Mouse (Mus musculus) R1 (cell line): Measurements from ENCODE around the gene Prkag2.

ENCODE experiments used
- DNase-seq: peaks from one replicate; pipeline ENCODE4 v3.0.0-alpha.2; 2018; ENCODE audit warnings: low read depth, low spot score

Gene Prkag2

GRCm38 (mm10) chr5:24969241-24969880, 131.1 kb downstream of the Prkag2 start:
- DNase-seq, result no peak

- no peak for DNase-seq
Observed at GRCm38 (mm10) chr5:24968792-24969191, 131.7 kb downstream of the Prkag2 start.

- no peak for DNase-seq
Observed at GRCm38 (mm10) chr5:24967898-24968535, 132.4 kb downstream of the Prkag2 start.

GRCm38 (mm10) chr5:24963776-24964175, 136.7 kb downstream of the Prkag2 start:
- no peak for DNase-seq

- no peak for DNase-seq
Observed at GRCm38 (mm10) chr5:24960791-24961190, 139.7 kb downstream of the Prkag2 start.

GRCm38 (mm10) chr5:24959758-24960157, 140.7 kb downstream of the Prkag2 start:
- no peak for DNase-seq

- DNase-seq, result no peak
Observed at GRCm38 (mm10) chr5:24958596-24958995, 141.8 kb downstream of the Prkag2 start.

GRCm38 (mm10) chr5:24956891-24957290, 143.6 kb downstream of the Prkag2 start:
- no peak for DNase-seq

GRCm38 (mm10) chr5:24952842-24953741, 147.3 kb downstream of the Prkag2 start:
- no peak for DNase-seq

- DNase-seq, result no peak
Observed at GRCm38 (mm10) chr5:24952212-24952611, 148.2 kb downstream of the Prkag2 start.

GRCm38 (mm10) chr5:24950891-24951574, 149.4 kb downstream of the Prkag2 start:
- no peak for DNase-seq

- no peak for DNase-seq
Observed at GRCm38 (mm10) chr5:24950039-24950438, 150.4 kb downstream of the Prkag2 start.

GRCm38 (mm10) chr5:24938046-24938822, 162.2 kb downstream of the Prkag2 start:
- no peak for DNase-seq

GRCm38 (mm10) chr5:24936451-24936850, 164.0 kb downstream of the Prkag2 start:
- no peak for DNase-seq

GRCm38 (mm10) chr5:24935446-24935845, 165.0 kb downstream of the Prkag2 start:
- DNase-seq, result no peak

- peak; percentile 56 for DNase-seq
Observed at GRCm38 (mm10) chr5:24933760-24934159, 166.7 kb downstream of the Prkag2 start.

GRCm38 (mm10) chr5:24931578-24932185, 168.8 kb downstream of the Prkag2 start:
- DNase-seq, result no peak

- no peak for DNase-seq
Observed at GRCm38 (mm10) chr5:24930831-24931577, 169.4 kb downstream of the Prkag2 start.

- no peak for DNase-seq
Observed at GRCm38 (mm10) chr5:24928816-24929215, 171.6 kb downstream of the Prkag2 start.

GRCm38 (mm10) chr5:24927706-24928105, 172.7 kb downstream of the Prkag2 start:
- no peak for DNase-seq
